Mouse (Mus musculus) heart, adult 9 months (tissue): ENCODE data around the gene Elf2.
"Not testable (repeated sequence)": the region's sequence is repeated elsewhere in the genome, so short reads cannot be mapped to it uniquely, and the experiment has no call there.

ENCODE experiments used
- DNase-seq, 2 experiments: peaks; one replicate each; pipeline ENCODE4 v3.0.0; 2022; ENCODE audit warnings: low spot score in 2 of 2

The Elf2 gene

DNA sequence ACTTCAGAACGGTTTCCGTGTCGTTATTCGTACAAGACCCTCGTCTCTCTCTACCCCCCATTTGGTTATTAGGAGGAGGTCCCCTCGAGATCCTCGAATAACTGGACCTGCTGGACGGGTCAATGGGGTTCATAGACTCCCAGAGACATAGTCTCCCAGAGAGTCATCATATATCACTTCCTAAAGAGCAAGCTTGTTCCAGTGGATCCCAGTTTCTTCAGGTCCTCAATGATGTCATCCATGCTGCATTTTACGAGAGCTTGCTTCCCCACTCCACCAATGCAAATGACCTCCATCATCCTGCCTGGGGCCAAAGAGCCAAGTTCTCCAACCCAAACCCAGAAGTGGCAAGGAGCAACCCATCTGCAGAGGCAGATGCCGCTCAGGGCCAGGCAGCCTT is 124.1 kb downstream of the Elf2 start:
- DNase-seq, result not testable (repeated sequence)

DNA sequence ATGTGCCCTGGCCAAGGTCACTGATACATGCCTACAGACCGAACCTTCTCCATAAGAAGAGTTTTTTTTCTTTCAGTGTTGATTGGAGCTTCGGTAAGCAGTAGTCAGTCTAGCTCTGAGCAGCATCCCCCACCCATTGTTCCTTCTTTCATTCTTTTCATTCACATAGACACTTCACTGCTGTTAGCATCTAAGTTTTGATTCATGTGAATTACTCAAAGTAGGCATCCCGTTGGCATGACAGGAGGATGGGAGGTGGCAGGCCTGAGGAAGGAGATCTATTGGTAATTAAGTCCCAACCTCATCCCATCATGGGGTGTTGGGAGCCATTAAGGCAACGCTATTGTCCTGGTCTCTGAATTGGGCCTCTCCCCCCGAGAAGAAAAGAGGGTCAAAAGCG is 124.8 kb downstream of the Elf2 start:
- DNase-seq, result no peak

DNA sequence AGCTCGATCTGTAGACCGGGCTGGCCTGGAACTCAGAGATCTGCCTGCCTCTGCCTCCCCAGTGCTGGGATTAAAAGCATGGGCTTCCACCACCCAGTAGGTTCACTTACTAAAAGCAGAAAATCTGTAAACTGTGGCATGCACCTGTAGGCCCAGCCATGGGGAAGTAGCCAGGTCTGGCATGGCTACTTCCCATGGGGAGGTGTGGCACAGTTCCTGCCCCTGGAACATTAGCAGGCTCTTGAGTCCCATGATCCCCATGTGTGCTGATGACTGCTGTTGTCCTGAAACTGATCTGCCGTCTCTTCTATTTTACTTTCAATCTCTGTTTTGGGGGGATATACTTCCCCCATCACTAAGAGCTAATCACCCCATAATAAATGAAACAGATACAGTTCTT is 127.4 kb downstream of the Elf2 start:
- no peak for DNase-seq

GRCm38 (mm10) chr3:51210485-51210884 is 130.0 kb downstream of the Elf2 start:
- no peak for DNase-seq

GRCm38 (mm10) chr3:51209503-51210314 is 130.8 kb downstream of the Elf2 start:
- DNase-seq, result no peak

DNA sequence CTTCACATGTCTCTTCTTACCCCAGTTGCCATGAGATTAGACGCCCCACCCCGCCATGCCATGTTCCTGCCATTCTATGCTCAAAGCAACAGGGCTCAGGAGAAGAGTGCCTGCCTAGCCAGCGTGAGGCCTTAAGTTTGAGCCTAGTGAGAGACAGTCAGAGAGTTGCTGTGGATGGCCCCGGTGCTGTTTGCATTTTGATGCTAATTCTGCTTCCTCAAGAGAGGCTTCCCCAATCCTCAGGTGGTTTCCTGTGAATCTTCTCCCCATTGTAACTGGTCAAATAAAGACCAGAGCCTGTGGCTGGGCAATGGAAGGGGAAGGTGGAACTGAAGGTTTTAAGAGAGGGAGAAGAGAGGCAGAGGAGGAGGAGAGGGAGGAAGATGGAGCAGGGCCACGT is 131.8 kb downstream of the Elf2 start:
- no peak for DNase-seq

DNA sequence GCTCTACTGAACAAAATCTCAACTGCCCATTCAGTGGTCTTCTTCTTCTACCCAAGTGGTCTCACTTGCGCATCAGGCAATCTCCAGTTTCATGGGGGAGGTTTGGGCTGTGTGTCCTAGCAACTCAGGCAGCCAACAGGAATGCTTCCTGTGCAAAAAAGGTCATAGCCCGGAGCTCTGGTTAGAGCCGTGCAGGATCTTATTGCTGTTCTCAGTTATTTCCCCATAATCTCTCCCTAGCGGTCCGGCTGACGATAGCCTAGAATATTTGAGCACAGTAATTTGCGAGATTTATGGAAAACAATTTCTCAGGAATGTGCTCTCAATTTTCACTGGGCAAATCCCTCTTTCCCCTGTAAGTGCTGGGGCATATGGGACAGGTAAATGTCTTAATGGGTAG is 133.9 kb downstream of the Elf2 start:
- no peak for DNase-seq

GRCm38 (mm10) chr3:51204897-51205296 is 135.6 kb downstream of the Elf2 start:
- DNase-seq, result no peak

DNA sequence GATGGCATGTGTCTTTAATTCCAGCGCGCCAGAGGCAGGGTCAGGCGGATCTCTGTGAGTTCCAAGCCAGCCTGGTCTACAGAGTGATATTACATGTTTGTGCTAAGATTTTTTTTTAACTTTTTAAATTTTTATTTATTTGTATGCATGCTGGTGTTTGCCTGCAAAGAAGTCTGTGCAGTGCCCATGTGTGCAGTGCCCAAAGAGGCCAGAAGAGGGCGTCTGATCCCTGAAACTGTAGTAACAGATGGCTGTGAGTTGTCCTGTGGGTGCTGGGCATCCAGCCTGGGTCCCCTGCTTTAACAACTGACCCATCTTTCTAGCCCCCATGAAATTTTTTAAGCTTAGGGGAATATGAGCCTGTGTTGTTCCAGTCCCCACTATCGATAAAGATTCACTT is 136.0 kb downstream of the Elf2 start:
- DNase-seq, result no peak

DNA sequence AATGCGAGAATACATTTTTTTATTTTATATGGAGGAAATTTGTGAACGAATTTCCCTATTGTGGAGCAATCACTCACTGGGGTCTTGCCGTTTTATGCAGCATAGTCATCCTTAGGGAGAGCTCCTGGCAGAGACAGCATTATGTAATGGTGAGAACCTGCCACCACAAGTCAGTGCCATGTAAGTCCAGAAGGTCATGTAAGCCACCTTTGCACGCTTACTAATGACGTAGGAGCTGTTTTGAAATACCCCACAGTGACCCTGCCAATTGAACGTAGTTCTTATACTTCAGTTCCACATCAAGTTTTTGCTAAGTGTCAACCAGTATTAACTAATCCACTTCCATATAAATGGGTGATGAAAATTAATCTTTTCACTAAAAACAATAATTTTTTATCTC is 136.6 kb downstream of the Elf2 start:
- no peak for DNase-seq
